Mouse (Mus musculus): ENCODE results near the gene Chn2.

Gene Chn2

DNA sequence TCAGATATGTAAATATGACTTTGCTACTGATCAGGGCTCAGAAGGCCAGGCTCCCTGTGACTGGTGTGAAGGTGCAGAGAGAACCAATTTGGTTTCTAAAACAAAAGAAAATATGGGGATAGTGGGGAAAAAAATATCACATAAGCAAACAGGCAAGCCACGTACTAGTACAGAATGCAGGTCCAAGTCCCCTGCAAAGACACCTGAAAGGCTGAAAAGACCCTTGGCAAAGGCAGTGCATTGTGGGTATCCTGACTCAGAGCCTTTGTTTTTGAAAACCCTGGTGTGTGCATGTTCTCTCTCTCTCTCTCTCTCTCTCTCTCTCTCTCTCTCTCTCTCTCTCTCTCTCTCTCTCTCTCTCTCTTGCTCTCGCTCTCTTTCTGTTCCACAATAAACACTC lies 80.1 kb downstream of the Chn2 start:
- no peak for DNase-seq (ENCODE audit: low spot score)

DNA sequence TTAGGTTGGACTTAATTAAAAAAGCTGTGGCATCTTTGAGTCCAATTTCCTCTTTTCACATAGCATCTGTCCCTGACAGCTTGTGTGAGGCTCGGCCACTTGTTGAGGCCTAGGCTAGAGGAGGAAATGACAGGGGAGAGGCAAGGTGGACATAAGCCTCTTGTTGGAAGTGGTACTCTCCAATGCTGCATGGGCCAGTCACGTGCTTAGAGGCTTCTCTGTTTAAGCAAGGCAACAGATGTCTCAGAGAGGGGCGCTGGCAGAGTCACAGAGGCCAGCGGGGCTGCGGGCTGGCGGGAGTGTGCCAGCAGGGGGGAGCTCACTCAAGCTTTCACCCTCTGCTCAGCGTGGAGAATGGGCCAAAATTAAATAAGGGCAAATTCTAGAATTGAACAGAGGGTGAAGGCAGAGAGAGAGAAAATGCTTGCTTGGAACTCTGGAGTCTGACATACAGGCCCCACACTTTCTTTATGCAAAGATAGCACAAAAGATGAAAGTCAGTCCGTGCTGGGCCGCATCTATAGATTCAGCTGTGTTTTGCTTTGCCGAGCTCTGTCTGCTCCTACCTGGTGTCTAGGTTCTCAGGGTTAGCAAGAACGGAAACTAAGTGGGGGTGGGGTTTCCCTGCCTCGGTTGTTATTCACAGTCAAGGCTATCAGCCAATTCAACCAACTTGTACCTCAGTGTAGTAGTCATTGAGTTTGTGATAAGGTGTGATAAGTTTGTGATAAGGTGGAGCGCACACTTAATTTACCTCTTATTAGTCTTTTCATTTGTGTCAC lies 80.7 kb downstream of the Chn2 start:
- peak; percentile 48 for DNase-seq (ENCODE audit: low spot score)

GRCm38 (mm10) chr6:54120889-54121288 lies 81.5 kb downstream of the Chn2 start:
- DNase-seq (ENCODE audit: low spot score): no peak

- DNase-seq (ENCODE audit: low spot score): no peak
Measured at GRCm38 (mm10) chr6:54124519-54124918, 85.2 kb downstream of the Chn2 start.

DNA sequence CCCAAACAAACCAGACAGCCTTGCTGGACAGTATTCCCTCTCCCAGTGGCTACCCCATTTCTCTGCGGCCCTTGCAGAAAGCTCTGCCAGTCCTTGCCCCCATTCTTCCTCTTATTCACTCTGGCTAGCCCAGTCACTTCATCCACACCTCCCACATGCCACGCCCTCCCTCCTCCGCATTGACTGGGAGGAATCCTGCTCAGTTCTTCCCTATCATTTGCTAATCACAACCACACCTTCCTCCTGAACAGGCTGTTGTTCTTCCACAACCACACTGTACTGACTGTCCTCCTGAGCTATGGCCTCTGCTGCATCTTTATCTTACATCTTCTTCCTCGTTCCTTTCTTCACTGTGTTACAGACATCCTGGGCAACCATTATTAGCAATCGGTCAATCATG lies 86.2 kb downstream of the Chn2 start:
- DNase-seq (ENCODE audit: low spot score): no peak

GRCm38 (mm10) chr6:54126225-54126992 lies 87.1 kb downstream of the Chn2 start:
- DNase-seq (ENCODE audit: low spot score): no peak

GRCm38 (mm10) chr6:54126993-54127697 lies 87.8 kb downstream of the Chn2 start:
- no peak for DNase-seq (ENCODE audit: low spot score)

- DNase-seq (ENCODE audit: low spot score): no peak
Measured at GRCm38 (mm10) chr6:54128702-54129101, 89.3 kb downstream of the Chn2 start.

DNA sequence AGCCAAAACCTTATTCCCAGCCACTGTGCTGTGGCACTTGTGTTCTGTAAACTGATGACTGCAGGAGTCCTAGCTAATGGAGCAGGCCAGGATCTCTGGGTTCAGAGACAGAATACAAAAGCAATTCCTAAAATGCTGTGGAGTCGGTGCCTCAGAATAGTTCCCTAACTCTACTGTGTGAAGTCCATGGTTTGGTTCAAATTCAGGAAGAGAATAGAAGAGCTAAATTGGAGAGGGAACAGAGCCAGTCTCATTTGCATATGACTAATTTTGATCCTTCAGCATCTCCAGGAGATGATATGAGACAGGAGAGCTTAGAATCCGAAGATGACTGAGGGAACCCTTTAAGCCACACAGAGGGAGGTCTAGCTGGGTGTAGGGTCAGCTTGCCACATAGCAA lies 90.2 kb downstream of the Chn2 start:
- no peak for DNase-seq (ENCODE audit: low spot score)

DNA sequence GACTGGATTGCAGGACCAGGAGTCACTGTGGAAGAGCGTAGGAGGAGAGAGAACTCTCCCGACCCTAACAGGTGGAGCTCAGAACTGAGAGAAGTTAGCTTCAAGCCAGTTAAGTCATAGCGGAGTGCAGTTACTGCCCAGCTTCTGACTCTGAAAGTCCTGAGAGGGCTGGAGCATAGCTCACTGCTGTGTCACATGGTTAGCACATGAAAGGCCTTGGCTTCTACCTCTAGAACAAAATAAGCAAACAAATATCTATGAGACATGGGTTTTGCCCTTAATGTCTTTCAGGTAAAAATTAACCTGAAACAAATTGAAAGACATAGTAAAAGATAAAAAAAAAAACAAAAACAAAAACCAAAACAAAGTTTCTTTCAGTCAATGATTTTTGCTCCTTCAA lies 91.5 kb downstream of the Chn2 start:
- DNase-seq (ENCODE audit: low spot score): no peak

- no peak for DNase-seq (ENCODE audit: low spot score)
Measured at GRCm38 (mm10) chr6:54132576-54132975, 93.2 kb downstream of the Chn2 start.

DNA sequence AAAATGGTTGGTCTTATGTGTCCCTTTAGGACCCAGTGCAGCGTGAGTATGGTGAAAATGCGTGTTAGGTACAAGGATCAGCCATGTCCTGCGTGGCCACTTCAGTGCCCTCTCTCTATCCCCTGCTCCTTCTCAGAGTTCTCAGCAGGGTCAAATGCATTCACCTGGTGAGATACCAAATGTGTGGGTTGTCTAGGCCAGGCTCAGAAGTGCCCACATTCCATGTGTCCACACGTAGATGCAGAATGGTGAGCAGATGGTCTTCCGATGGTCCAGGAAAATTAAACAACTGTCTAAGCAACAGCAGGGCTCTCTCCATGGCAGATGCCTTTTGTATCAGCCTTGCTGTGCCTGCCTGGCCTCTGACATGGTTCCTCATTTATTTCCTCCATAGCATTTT lies 93.9 kb downstream of the Chn2 start:
- no peak for DNase-seq (ENCODE audit: low spot score)

DNA sequence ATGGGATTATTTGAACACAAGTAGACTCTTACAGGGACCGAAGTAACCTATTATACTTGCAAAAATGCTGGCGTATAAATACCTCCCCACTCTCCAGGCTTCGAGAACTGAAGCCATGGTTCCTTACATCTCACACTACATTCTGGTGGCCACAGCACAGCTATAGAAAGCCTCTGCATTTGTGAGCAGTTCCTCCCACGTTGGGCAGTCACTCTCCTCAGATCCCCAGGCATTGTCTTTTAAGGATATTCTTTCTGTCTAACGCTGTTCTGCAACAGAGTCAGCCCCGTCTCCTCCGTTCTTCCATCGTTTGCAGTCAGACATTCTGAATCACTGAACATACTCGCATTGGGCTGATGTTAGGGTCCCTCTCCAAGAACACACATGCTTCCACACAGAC lies 98.8 kb downstream of the Chn2 start:
- no peak for DNase-seq (ENCODE audit: low spot score)

GRCm38 (mm10) chr6:54140488-54140887 lies 101.1 kb downstream of the Chn2 start:
- no peak for DNase-seq (ENCODE audit: low spot score)

GRCm38 (mm10) chr6:54141165-54141564 lies 101.8 kb downstream of the Chn2 start:
- DNase-seq (ENCODE audit: low spot score): no peak

GRCm38 (mm10) chr6:54142848-54143651 lies 103.7 kb downstream of the Chn2 start:
- no peak for DNase-seq (ENCODE audit: low spot score)

- DNase-seq (ENCODE audit: low spot score): no peak
Measured at GRCm38 (mm10) chr6:54143652-54143960, 104.3 kb downstream of the Chn2 start.

DNA sequence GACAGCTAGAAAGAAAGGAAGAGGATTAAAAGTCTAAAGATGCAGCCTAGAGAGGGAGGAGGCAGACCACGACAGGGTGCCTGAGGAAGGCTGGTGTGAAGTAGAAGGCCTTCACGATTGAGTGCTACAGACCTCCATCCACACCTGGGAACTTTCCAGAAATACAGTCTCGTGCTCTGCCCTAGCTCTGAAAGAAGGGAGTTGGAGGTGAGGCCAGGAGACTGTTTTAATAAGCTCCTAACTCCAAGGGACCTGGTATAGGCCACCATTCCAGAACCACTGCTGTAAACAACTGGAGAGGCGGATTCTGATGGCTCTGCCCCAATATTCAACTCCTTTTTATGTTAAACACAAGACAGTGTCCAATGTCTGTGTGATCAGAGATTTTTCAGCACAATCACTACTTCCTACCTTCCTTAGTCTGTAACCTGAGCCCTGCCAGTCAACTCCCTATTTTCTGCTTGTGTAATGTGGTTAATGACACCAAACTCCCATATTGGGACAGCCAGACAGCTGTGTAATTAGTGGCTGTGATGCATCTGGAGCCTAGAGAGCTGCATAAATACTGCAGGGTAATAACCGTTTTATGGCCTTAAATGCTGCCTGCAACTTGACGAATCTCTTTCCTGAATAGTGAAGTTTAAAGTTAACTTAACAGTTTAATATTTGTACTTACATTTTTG lies 109.6 kb downstream of the Chn2 start:
- no peak for DNase-seq (ENCODE audit: low spot score)

GRCm38 (mm10) chr6:54150821-54151220 lies 111.5 kb downstream of the Chn2 start:
- no peak for DNase-seq (ENCODE audit: low spot score)

DNA sequence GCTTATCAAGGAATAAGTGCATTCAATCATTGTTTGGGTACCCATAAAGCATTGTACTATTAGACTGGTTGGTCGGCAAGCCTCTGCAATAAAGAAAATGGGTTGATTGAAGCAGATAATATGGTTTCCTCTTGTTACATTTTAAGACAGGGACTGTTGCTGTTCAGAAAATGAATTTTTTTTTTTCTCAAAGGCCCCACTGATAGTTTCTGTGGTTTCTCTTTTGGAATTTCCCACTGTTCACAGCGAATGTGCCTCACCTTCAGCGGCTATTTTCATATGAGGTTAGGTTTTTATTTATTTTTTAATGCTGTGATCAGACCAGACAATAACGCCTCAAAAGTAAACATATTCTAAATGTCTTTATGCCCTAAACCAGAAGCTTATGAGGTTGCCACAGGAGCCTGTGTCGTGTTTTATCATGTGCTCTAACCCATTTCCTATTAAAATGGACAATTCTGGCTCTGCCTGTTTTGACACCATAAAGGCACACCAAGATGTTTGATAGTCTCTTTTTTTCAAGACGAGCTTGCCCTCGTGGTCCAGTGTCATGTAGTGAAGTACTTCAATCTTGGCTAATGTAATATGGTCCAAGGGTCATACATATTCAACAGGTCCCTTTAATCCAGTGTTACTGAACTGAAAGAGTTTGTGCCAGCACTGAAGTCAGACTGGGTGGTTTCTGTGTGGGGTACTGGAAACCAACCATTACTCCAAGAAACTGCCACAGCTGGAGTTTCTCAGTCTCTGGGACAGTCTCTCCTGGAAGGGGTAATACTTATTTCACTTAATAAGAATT lies 112.3 kb downstream of the Chn2 start:
- DNase-seq (ENCODE audit: low spot score): no peak

DNA sequence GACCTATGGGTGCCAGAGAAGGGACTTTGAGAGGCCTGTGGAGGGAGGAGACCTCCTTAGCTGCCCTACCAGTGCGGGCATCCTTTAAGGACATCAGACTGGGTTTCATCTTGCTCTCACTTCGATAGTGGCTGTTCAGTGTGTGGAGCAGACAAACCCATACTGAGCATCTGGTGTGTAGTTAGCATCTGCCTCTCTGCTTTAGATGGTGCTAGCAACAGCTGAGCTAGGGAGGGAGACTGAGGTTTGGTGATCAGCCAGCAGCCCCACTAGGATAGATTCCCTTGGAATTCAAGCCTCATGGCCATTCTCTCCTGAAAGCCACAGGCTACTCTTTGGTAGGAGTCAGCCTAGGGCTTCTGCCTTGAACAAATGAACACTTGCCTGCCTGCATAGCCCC lies 117.7 kb downstream of the Chn2 start:
- no peak for DNase-seq (ENCODE audit: low spot score)
